Mouse (Mus musculus) bone marrow, adult 2 months (tissue): ENCODE measurements at regions not wholly inside any gene's neighbourhood (a gene's known extent, or its start where the extent isn't known, plus 50 kb on each side); places are given as distances from the start of the nearest gene placed in this dataset.

Experiments
- CTCF ChIP-seq: fragments of 200-500 bp; IDR thresholded peaks from 2 replicates; pipeline ENCODE4 v1.5.1; 2011; ENCODE audit warnings: low read length, control low read depth; ENCODE audit not compliant: control insufficient read depth, insufficient read depth
- POLR2A ChIP-seq: fragments of 200-500 bp; IDR thresholded peaks from 2 replicates; pipeline ENCODE4 v1.6.1; 2011; ENCODE audit warnings: low read depth, mild to moderate bottlenecking, control low read depth, low read length, borderline replicate concordance; ENCODE audit not compliant: control insufficient read depth

DNA sequence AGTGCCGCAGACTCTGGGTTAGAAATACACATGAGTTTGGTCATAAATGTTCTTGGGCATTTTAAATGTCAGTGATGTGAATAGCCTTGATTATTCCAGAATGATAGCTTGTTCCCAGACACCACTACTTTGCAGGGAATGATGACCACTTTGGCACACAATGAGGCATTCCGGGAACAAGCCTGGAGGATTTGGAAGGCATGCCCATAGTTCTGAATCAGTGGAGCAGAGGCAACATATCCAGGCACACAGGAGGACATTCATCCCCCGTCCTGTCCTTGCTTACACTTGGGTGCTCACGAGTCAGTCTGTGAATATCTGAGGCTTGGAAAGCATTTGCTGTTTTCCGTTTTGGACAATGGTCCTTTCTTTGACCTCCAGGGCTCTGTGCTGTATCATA is 158.1 kb upstream of the Gm5148 start:
- no peak for TF ChIP-seq CTCF
- no peak for TF ChIP-seq POLR2A
